Mouse (Mus musculus) embryo, embryonic 10.5 days (tissue): Measurements from ENCODE around the gene Aig1.

Experiments used
- DNase-seq: peaks from one replicate; pipeline ENCODE4 v3.0.0-alpha.2; 2015; ENCODE audit warnings: low spot score

The Aig1 gene

DNA sequence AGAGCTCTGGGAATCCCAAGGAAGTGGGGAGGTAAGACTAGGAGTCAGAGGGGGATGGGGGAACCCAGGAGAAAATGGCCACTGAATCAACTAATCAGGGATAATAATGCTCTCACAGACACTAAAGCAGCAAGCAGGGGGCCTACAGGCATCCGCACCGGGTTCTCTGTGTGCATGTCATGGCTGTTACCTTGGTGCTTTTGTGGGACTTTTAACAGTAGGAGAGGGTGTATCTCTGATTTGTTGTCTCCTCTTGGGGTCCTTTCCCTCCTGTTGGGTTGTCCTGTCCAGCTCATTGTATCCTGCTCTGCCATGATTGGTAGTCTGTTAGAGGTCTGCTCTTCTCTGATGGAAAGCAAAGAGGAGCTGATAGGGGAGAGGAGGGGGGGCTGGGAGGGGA lies 19.6 kb downstream of the Aig1 start:
- DNase-seq: peak; percentile 63

DNA sequence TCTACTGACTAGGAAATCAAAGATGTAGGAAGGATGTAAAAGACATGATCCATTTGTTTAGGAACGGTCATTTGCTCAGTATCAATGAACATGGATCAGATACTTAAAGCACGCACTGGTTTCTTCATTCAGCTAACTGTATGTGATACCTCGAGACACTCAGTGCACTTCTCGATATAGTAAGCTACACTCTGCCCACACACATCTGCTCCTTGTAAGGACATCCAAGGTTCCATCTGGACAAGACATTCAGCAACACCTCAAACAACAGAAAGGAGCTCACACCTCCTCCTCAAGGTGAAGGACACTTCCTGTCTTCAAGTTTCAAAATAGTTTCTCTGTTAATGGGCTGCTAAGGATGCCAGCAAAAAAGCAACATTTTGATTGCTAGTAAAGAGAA lies 23.9 kb downstream of the Aig1 start:
- DNase-seq: no peak

DNA sequence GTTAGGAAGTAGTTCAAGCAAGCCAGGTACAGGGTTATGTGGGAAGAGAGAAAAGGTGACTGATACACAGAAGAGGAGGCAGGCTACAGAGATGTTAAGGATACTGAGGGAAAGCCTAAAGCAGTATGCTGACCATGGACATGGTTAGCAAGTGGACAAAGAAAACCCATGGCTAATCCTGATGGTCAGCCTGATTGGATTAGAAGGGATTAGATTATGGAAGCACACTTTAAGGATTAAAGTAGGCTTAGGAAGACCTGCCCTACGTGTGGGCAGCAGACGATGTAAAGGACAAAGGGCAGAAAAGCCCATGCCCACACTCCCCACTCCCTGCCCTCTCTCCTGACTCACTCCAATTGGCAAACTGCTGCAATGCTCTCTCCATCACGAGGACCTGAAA lies 25.0 kb downstream of the Aig1 start:
- DNase-seq: no peak

DNA sequence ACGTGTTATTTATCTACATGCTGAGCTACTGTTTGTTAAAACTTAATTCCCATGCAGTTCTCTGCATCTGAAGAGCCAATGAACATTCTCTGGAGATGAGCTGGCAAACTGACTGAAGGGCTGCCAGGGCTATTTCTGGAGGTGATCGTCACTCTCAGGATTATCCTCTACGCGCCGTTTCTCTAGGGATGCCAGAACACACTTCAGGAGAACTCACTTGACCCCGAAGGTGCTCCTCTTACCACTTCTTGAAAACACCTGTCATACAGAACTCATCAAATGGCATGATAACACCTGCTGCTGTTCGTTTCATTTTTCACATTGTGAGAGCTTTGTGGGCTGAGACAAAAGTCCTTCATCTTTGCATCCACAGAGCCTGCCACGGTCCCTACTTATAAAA lies 25.9 kb downstream of the Aig1 start:
- no peak for DNase-seq

DNA sequence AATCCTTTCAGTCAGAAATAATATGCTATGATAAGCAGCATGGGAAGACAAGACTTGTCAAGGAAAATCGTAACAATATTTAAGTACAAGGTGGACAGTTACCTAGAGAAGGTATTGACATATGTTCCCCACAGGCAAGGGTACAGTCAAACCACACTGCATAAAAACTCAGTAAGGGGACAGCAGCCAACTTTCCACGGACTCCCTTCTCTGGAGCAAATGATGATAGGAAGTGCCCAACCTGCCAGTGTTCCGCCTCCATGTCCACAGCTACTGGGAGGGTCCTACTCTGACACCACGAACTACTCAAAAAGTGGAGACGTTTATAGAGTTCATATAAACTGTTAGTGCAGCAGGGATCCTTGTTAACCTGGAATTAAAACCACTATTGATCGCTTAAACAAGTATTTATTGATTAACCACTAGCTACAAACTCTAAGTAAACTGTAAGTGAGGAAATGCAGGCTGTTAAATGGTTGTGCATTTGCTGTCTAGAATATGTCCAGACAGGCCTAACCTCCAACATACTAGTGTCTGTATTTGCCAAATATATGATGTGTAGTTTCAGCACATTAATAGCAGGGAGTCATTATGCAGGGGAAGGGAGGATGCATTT lies 30.2 kb downstream of the Aig1 start:
- no peak for DNase-seq

DNA sequence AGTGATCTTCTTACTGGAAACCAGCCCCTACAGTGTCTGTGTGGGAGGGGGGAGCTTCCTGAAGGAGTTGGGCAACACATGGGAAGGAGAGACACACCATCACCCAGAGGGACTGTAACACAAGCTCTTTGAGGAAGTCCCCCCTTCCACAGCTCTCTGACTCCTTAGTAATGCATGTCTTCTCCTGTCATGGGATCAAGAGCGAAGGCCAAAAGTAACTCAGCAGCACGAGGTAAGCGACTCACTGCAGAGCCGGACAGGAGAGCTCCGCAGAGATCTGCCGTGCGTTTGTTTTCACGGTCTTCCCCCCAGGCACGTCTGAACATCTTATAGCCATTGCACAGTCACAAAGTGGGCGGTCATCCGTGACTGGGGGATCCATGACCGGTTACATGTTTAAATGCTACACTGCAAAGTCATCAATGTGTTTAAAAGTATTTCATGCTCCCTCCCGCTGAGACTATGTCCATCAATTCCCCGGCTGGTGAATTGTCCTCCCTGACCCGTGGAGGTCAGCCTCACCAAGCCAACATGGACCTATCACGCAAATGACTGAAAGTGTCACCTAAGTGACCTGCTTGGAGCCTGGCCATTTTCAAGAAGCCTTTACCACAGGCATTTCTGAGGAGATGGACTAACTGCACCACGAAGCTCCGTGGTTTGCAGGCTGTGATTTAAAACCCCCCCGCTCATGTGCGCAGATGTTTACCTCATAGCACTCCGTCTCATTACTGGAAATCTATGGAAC lies 30.9 kb downstream of the Aig1 start:
- DNase-seq: no peak

DNA sequence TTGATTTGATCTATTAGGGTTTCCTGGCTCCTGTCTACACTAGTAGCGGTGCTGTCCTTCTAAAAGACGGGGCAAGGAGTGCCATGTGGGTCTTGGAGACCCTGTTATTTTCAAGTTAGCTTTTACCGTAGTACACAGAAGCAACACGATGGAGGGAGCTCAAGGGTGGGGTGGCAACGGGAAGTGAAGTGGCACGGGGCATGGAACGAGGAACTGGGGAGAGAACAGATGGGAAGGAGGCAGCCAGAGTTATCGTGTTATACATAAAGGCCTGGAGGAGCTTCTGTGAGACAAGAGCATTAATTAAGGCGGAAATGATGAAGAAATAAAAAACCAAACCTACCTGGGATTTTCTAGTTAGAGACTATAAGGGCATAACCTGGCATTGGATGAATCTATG lies 31.8 kb downstream of the Aig1 start:
- DNase-seq: no peak

DNA sequence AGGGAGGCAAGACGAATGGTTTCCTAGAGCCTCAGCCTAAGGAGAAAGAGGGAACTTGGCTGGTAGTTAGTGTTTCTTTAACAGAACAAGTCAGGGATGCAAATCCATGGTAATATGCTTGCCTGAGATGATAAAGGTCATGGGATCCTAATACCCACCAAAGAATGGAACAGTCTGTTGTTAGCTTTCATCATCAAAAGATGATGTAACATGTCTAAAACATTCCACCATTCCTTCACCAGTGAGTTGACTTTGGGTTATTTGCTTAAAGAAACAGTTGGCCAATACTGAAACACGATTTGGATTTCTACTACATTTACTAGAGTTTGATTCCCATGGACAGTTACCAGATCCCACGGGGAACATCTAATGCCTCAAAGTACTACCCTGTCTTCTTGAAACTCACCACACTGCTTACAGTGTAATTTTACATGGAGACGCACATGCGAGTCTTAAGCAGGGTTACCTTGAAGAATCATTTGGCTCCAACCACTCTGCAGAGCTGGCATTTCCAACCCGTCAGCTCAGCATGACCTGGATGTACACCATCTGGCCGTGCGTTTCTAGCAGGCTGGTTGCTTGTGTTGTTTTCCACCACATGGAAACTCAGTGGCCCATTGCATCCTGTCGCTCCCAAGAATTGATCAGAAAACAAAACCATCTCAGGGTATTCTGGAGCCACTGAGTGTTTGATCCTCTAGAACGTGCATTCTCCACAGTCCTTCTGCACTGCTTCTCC lies 32.9 kb downstream of the Aig1 start:
- DNase-seq: no peak

DNA sequence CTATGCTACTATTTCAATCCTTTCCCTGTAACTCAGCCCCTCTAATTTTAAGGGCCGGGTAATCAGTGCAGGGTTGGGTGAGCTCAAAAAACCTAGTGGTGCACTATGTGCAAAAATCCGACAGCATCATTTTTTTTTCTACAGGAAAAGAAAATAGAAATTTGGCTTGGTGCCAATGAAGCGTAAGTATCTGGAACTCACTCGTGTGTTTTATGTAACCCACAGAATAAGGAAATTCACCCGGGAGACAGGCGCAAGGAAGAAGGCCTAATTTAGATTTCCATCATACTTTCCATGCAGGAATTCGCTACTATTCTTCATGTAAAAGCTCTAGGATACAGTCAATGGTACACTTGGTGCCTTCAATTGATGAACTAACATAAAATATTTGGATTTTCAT lies 34.7 kb downstream of the Aig1 start:
- DNase-seq: no peak

DNA sequence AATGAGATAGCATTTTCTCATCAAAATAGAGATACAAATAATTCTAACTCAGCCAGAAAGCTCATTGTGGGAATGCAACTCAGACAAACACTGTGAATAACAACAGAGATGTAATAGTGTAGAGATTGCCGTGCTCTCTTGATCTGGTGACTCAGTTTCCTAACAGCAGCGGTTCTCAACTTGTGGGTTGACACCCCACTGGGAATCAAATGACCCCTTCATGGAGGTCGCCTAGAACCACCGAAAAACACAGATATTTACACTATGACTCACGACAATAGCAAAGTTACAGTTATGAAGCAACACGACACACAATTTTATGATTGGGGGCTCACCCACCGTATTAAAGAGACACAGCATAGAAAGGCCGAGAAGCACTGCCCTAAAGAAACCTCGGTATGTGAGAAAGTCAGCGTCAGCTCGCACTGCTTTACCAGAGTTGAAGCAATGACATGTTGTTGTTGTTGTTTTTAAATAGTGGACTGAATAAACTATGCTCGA lies 35.7 kb downstream of the Aig1 start:
- no peak for DNase-seq

DNA sequence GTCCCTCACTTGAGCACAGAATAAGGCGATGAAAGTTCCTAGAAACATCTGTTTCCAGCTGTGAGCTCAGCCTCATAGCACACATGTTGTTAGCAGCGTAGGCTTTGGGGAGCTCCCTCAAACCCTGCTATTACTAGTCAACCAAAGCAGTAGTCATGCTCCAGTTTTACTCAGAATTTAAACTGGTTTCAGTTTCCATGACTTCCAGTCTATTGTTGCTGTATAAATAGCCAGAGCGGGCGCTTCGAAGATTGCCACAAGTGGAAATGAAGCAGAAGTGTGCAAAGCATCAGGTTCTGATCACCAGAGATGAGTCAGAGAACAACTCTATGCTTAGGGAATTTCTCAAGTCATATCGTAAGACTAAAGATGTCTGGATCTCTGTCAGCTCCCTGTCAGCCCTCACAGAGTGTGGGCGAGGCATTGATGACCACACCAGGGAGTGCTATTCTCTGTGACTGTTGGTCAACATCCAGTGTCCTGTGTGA lies 36.2 kb downstream of the Aig1 start:
- no peak for DNase-seq

DNA sequence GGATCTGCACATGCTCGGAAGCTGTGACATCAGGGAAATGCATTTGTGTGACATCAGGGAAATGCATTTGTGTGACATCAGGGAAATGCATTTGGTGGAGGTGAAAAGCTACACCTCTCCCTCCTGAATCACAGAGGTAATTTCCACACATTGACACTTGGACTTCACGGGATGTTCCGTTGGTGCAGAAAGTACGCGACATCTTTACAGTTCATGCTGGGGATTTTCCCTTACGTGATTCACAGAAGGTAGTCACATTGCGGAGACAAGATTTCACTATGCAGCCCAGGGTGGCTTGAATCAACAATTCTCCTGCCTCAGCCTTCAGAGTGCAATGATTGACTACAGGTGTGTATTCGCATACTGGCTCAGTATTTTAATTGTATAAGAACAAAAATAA lies 41.6 kb downstream of the Aig1 start:
- DNase-seq: no peak

DNA sequence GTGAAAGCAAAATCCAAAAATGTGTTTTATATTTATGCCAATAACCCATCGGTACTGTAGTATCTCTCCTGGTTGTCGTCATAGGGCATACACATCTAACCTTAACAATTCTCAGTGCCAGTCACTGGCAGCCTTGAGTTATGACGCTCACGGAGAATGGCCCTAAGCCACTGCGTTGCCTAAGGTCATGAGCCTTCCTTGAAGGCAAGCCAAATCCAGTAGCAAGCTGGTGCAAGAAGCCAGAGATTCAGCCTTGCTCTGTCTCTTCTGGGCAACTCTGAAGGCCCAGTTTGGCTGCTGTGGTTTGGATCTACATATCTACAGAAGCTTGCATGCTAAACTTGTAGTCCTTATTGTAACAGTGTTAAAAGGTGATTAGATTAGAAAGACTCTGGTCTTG lies 55.2 kb downstream of the Aig1 start:
- DNase-seq: no peak

DNA sequence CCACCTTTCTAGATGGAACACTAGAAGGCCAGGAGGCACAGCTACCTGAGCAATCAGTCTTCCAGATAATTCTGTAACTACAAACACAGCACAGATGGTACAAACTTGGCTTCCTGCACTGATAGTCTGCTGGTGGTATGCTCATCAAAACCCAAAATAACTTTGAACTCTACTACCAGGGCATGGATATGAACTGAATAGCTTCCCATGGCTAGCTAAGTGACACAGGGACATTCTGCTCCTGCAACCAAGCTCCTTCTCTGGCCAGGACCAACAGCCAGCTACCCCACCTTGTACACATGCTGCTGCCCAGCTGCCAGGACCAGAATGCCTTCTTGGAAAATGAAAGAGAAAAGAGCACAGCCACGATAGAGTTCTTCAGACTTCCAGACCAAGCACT lies 60.5 kb downstream of the Aig1 start:
- no peak for DNase-seq

DNA sequence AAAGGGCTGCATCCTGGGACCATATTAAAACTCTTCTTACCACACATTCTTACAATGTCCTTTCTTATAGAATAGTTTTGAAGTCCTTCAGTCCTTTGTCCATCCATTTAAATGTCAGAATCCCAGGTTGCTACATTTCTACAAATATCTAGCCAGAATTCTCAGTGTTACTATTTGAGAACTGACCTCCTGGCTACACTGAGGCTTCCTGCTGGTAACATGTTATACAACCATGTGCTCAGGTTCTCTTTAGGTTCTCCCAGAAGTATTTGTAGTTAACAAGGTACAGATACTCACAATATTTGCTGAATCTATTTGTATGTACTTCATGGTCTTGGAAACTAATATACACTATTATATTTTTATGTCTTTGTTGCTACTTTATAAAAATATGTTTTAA lies 62.0 kb downstream of the Aig1 start:
- DNase-seq: no peak

DNA sequence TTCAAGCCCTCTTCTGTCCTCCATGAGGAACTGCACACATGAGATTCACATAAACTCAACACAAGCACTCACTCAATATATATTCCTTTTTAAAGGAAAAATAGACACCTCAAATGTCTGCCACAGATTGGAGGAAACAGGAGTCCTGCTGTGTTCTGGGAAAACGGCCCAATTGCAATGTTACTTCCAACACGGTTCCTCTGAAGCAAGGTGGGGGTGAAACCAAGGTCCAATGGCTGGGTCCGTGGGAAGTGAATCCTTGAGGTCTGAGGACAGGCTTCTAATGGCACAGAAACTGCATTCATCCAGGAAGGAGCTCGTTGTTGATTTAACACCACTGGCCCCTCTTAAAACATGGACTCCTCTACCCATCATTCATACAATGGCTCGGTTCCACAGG lies 67.5 kb downstream of the Aig1 start:
- DNase-seq: no peak

DNA sequence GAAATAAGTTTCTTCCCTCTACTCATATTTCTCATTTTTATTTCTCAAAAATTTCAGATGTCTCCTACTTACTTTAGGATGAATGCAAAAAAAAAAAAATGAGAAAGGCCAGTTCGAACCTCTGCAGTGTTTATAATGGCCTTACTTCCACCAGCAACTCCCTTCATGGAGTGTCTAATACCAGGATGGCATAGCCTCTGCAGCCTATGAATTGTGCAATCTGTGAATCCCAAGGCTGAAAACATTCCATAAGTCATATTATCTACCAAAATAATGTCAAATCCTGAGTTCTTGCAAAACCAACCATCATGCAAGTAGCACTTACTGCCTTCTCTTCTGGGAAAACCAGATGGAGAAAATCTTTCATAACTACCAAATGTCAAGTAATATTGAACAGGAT lies 75.3 kb downstream of the Aig1 start:
- DNase-seq: no peak

DNA sequence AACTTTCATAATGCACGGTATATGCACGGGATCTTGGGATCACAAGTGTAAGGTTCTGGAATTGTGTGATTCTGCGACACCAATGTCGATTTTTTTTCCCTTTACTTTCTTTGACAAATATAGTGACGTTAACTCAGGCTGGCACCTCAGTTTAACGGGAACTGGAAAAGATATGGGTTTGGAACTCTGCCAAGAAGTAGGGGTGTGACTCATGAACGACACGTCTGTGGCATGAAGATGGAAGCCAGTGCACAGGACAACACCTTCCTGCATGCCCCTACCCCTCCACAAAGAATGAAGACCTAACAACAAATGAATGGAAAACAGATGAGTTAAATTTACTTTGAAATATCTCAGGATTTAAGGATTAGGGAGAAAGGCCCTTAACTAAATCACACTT lies 76.0 kb downstream of the Aig1 start:
- no peak for DNase-seq

DNA sequence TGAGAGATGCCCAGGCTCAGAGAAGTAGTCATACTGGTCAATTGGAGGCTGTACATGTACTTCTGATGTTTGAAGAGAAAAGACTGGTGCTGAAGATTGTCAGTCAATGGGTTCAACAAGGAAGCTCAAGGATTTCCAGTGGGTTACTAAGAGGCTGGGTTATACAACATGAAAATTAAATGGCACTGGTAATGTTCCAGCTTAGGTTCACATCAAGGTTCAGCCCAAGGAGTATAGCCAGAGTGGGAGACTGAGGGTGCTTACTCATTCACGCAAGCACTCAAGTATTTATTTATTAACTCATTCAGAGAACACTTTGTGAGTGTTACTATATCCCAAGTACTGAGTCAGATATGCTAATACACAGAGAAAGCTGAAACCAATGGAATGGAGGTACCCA lies 79.2 kb downstream of the Aig1 start:
- no peak for DNase-seq

DNA sequence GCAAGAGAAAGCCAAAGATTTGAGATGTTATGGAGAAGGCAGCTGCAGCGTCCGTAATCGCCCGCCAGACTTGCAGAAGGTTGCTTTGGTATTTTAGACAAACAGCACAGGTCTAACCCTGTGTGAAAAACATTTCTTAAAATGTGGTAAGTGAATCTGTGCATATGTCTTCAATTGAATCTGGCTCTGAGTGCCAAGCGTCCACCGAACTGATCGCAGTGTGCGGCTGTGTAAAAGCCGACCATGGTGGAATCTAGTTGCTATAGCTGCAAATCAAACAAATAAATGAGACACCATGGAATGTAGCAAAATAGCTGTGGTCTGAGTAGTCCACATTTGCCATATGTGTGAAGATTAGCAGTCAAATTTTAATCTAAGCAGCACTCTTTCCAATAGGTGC lies 80.7 kb downstream of the Aig1 start:
- no peak for DNase-seq

DNA sequence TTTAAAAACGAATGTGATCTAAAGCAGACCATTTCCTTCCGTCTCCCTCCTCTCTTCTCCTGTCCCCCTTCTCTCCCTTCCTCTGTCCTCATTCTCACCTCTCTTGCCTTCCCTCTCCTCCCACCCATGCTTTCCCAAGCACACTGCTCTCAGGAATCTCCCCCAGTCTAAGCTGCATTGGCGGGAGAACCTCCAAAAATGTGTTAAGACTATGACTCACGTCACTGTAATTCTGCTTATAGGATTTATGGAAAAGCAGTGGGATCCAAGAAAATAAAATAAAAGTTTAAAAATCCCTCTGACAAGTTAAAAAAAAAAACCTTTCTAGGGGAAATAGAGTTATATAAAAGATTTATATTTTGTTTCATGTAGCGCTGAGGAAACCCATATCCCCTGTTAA lies 86.0 kb downstream of the Aig1 start:
- DNase-seq: no peak

DNA sequence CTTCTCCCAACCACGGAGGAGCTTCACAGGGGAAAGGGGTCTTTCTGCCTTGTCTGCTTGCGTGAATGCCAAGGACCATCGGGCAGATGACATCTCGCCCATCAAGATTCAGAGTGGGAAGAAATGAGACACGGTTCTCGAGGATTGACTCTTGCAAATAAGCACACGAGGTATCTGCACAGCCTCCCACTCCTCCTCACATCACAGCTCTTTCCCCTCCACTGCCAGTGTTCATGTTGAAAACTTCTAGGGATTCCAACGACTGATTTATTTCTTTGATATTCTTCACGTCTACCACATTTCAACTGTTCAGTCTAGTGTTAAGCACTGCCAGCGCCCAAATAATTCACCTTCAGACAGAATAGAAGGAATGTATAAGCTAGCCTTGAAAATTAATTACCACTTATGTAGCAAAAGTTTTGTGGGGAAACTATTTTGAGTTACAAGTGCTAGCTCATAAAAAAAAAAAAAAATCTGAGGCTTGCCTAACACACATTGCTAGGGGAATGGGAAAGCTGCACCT lies 86.5 kb downstream of the Aig1 start:
- no peak for DNase-seq

DNA sequence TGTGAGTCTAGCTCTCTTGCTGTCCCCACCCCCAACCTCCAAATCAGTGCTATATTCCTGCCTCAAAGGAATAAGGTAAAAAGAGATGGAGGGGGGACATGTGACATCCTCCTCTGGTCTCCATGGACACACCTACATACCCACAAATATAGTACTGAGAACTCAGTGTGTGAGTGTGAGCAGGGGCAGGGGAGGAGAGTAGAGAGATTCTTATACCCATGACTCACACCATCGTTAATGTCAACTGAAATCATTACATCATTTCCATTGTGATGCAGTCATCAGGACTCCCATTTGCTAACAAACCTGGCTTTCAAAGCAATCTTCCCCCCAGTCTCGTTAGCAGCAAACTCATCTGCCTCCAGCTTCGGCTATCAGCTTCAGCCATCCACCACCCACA lies 92.8 kb downstream of the Aig1 start:
- no peak for DNase-seq
